Mouse (Mus musculus) myocyte (in vitro differentiated cells): ENCODE data around the gene Tex28. TPM values are rescaled to one million over a fixed set of nuclear protein-coding genes. Genes with fewer than 3 reads are reported as not detected.

Experiments
- H3K27me3 ChIP-seq: one replicate; pipeline ENCODE4 v1.6.1; 2011; ENCODE audit not compliant: control insufficient read depth, insufficient read depth, insufficient read length
- H3K36me3 ChIP-seq: one replicate; pipeline ENCODE4 v1.6.1; 2011; ENCODE audit not compliant: control insufficient read depth, insufficient read depth
- H3K4me2 ChIP-seq: one replicate; pipeline ENCODE4 v1.6.1; 2011; ENCODE audit warnings: low read depth, control low read depth
- H3K4me3 ChIP-seq: one replicate; pipeline ENCODE4 v1.5.1; 2011; ENCODE audit warnings: mild to moderate bottlenecking, control low read depth, moderate library complexity
- H3K79me2 ChIP-seq: one replicate; pipeline ENCODE4 v1.6.1; 2011; ENCODE audit not compliant: control insufficient read depth, insufficient read depth
- H3ac ChIP-seq: one replicate; pipeline ENCODE4 v1.6.1; 2011; ENCODE audit not compliant: control insufficient read depth, insufficient read length
- CEBPB ChIP-seq: IDR thresholded peaks from 2 replicates; pipeline ENCODE4 v1.6.1; 2011; ENCODE audit warnings: mild to moderate bottlenecking, moderate library complexity; ENCODE audit not compliant: poor library complexity, insufficient read depth, severe bottlenecking
- E2F4 ChIP-seq: IDR thresholded peaks from one replicate; pipeline ENCODE4 v1.6.1; 2011; ENCODE audit warnings: mild to moderate bottlenecking, control low read depth, moderate library complexity; ENCODE audit not compliant: insufficient read depth
- MAX ChIP-seq: IDR thresholded peaks from one replicate; pipeline ENCODE4 v1.6.1; 2011; ENCODE audit warnings: low read depth, mild to moderate bottlenecking, control low read depth
- MYOD1 ChIP-seq, 3 experiments: IDR thresholded peaks; one replicate each; pipeline ENCODE4 v1.6.1; 2011; ENCODE audit warnings: control low read depth in 2 of 3, low read depth in 2 of 3, mild to moderate bottlenecking in 2 of 3, moderate library complexity in 1 of 3; ENCODE audit not compliant: insufficient read length in 2 of 3, control insufficient read depth in 1 of 3
- MYOG ChIP-seq, 3 experiments: IDR thresholded peaks; one replicate each; pipeline ENCODE4 v1.6.1; 2011; ENCODE audit warnings: control low read depth in 2 of 3, low read depth in 2 of 3, mild to moderate bottlenecking in 2 of 3; ENCODE audit not compliant: insufficient read length in 2 of 3, control insufficient read depth in 1 of 3, insufficient read depth in 1 of 3
- POLR2A ChIP-seq: IDR thresholded peaks from one replicate; pipeline ENCODE4 v1.6.1; 2011; ENCODE audit warnings: low read depth, mild to moderate bottlenecking, control low read depth, moderate library complexity; ENCODE audit not compliant: insufficient read length
- POLR2AphosphoS2 ChIP-seq: IDR thresholded peaks from one replicate; pipeline ENCODE4 v1.6.1; 2011; ENCODE audit warnings: low read depth, control low read depth; ENCODE audit not compliant: insufficient read length
- REST ChIP-seq: IDR thresholded peaks from one replicate; pipeline ENCODE4 v1.6.1; 2011; ENCODE audit warnings: mild to moderate bottlenecking, control low read depth, moderate library complexity; ENCODE audit not compliant: insufficient read depth, insufficient read length
- SRF ChIP-seq: IDR thresholded peaks from one replicate; pipeline ENCODE4 v1.6.1; 2011; ENCODE audit warnings: low read depth; ENCODE audit not compliant: control insufficient read depth, insufficient read length
- TCF12 ChIP-seq: IDR thresholded peaks from one replicate; pipeline ENCODE4 v1.6.1; 2011; ENCODE audit warnings: mild to moderate bottlenecking, control low read depth; ENCODE audit not compliant: poor library complexity, insufficient read depth, severe bottlenecking
- TCF3 ChIP-seq: IDR thresholded peaks from one replicate; pipeline ENCODE4 v1.6.1; 2011; ENCODE audit warnings: low read depth, control low read depth; ENCODE audit not compliant: insufficient read length
- USF1 ChIP-seq: IDR thresholded peaks from one replicate; pipeline ENCODE4 v1.6.1; 2011; ENCODE audit warnings: low read depth, mild to moderate bottlenecking, control low read depth, moderate library complexity
- polyA plus RNA-seq: library from polyadenylated mRNA; unstranded; fragments of >200 nt; fragmentation: generic; extraction: Trizol; gene quantifications from one replicate; pipeline ENCODE4 v1.2.1, GENCODE M21; 2012; ENCODE audit warnings: missing spikeins

Tex28 gene
- polyA plus RNA-seq, 1 experiment: not detected

GRCm38 (mm10) chrX:74115511-74115910 lies 52.1 kb downstream of the Tex28 start:
- Histone ChIP-seq H3K36me3 (no peaks in the 10 kb centered on the region), H3K27me3 (no peaks in the 10 kb centered on the region), H3K4me3 (peak overlapping the region; percentile 5), H3K4me2 (peak overlapping the region; percentile 80), H3ac (no peak overlapping the region), H3K79me2 (no peaks in the 10 kb centered on the region)
- TF ChIP-seq TCF3: no peak
- no peak for TF ChIP-seq E2F4
- no peak for TF ChIP-seq SRF
- TF ChIP-seq MYOG (IDR thresholded peaks at IDR 0.05; ENCODE audit: control insufficient read depth in 1 of 3, insufficient read depth in 1 of 3, insufficient read length in 2 of 3, low read depth in 2 of 3): no peak
- no peak for TF ChIP-seq MAX
- no peak for TF ChIP-seq CEBPB
- no peak for TF ChIP-seq POLR2A
- no peak for TF ChIP-seq TCF12
- TF ChIP-seq POLR2AphosphoS2: no peak
- TF ChIP-seq REST: no peak
- TF ChIP-seq MYOD1 (IDR thresholded peaks at IDR 0.05; ENCODE audit: control insufficient read depth in 1 of 3, insufficient read length in 2 of 3, low read depth in 2 of 3): no peak
- no peak for TF ChIP-seq USF1

- Histone ChIP-seq H3K27me3 (no peaks in the 10 kb centered on the region), H3K79me2 (no peaks in the 10 kb centered on the region), H3K4me2 (no peak overlapping the region), H3K4me3 (no peak overlapping the region), H3ac (no peak overlapping the region), H3K36me3 (no peaks in the 10 kb centered on the region)
- TF ChIP-seq POLR2A (no peak), USF1 (no peak)
These were observed 53.6 kb downstream of the Tex28 start for GRCm38 (mm10) chrX:74114036-74114435.

GRCm38 (mm10) chrX:74108747-74109146 lies 58.9 kb downstream of the Tex28 start:
- H3K27me3 ChIP-seq: no peaks in the 10 kb centered on the region
- H3K4me2 ChIP-seq: no peak overlapping the region
- no peaks in the 10 kb centered on the region for H3K79me2 ChIP-seq
- no peak for TF ChIP-seq REST
- no peak for TF ChIP-seq MYOD1 (IDR thresholded peaks at IDR 0.05; ENCODE audit: control insufficient read depth in 1 of 3, insufficient read length in 2 of 3, low read depth in 2 of 3)
- TF ChIP-seq CEBPB: no peak
- no peak for TF ChIP-seq SRF
- no peak for TF ChIP-seq TCF3
- TF ChIP-seq USF1: no peak
- TF ChIP-seq MYOG (IDR thresholded peaks at IDR 0.05; ENCODE audit: control insufficient read depth in 1 of 3, insufficient read depth in 1 of 3, insufficient read length in 2 of 3, low read depth in 2 of 3): no peak
- no peak overlapping the region for H3ac ChIP-seq
- H3K36me3 ChIP-seq: no peaks in the 10 kb centered on the region
- H3K4me3 ChIP-seq: no peak overlapping the region

- no peak for TF ChIP-seq TCF3
- TF ChIP-seq POLR2A: no peak
- no peak for TF ChIP-seq SRF
- TF ChIP-seq REST: no peak
- TF ChIP-seq E2F4: no peak
- TF ChIP-seq POLR2AphosphoS2: no peak
- no peak for TF ChIP-seq CEBPB
- TF ChIP-seq MYOD1 (IDR thresholded peaks at IDR 0.05; ENCODE audit: control insufficient read depth in 1 of 3, insufficient read length in 2 of 3, low read depth in 2 of 3): no peak
- TF ChIP-seq USF1: no peak
- no peak for TF ChIP-seq TCF12
- TF ChIP-seq MYOG (IDR thresholded peaks at IDR 0.05; ENCODE audit: control insufficient read depth in 1 of 3, insufficient read depth in 1 of 3, insufficient read length in 2 of 3, low read depth in 2 of 3): no peak
- TF ChIP-seq MAX: no peak
- H3K4me3 ChIP-seq: no peak overlapping the region
- H3K36me3 ChIP-seq: no peaks in the 10 kb centered on the region
These were observed 61.7 kb downstream of the Tex28 start for GRCm38 (mm10) chrX:74105916-74106315.

GRCm38 (mm10) chrX:74103457-74104188 lies 64.0 kb downstream of the Tex28 start:
- no peak overlapping the region for H3ac ChIP-seq
- no peaks in the 10 kb centered on the region for H3K79me2 ChIP-seq
- H3K4me3 ChIP-seq: no peak overlapping the region
- H3K27me3 ChIP-seq: no peaks in the 10 kb centered on the region
- H3K36me3 ChIP-seq: no peaks in the 10 kb centered on the region
- peak overlapping the region; percentile 45 for H3K4me2 ChIP-seq
- no peak for TF ChIP-seq TCF12
- TF ChIP-seq REST: no peak
- TF ChIP-seq MYOG (IDR thresholded peaks at IDR 0.05; ENCODE audit: control insufficient read depth in 1 of 3, insufficient read depth in 1 of 3, insufficient read length in 2 of 3, low read depth in 2 of 3): no peak
- TF ChIP-seq USF1: no peak
- TF ChIP-seq MYOD1 (IDR thresholded peaks at IDR 0.05; ENCODE audit: control insufficient read depth in 1 of 3, insufficient read length in 2 of 3, low read depth in 2 of 3): no peak
- no peak for TF ChIP-seq CEBPB
- TF ChIP-seq POLR2AphosphoS2: no peak
- TF ChIP-seq SRF: no peak
- no peak for TF ChIP-seq MAX
- no peak for TF ChIP-seq POLR2A
- TF ChIP-seq TCF3: no peak
- TF ChIP-seq E2F4: no peak

More at GRCm38 (mm10) chrX:74105916-74106315, 61.7 kb downstream of the Tex28 start:
- no peaks in the 10 kb centered on the region for H3K79me2 ChIP-seq
- no peaks in the 10 kb centered on the region for H3K27me3 ChIP-seq
- no peak overlapping the region for H3K4me2 ChIP-seq
- no peak overlapping the region for H3ac ChIP-seq
